Mouse (Mus musculus) lung, postnatal 0 days (tissue): ENCODE measurements around the gene Slc1a2. TPM values are rescaled to one million over a fixed set of nuclear protein-coding genes. Genes with fewer than 3 reads are reported as not detected.

Source experiments
- ATAC-seq: fragments of 200-750 bp; cut with Nextera tagmentation; 2 replicates; pipeline ENCODE4 v1.8.0; 2017; ENCODE audit warnings: moderate library complexity
- DNase-seq: peaks from one replicate; pipeline ENCODE4 v3.0.0-alpha.2; 2016; ENCODE audit warnings: low spot score
- H3K27ac ChIP-seq: fragments of 300-500 bp; sonication (generic); 2 replicates; pipeline ENCODE4 v1.5.1; 2014; ENCODE audit warnings: antibody characterized with exemption, mild to moderate bottlenecking, low read length, mixed read lengths
- H3K27me3 ChIP-seq: fragments of 300-500 bp; sonication (generic); replicated peaks from 2 replicates; pipeline ENCODE4 v1.6.1; 2014; ENCODE audit warnings: low read length, mixed read lengths; ENCODE audit not compliant: insufficient read depth
- H3K36me3 ChIP-seq: fragments of 300-500 bp; sonication (generic); 2 replicates; pipeline ENCODE4 v1.6.1; 2014; ENCODE audit warnings: low read length, mixed read lengths; ENCODE audit not compliant: insufficient read depth
- H3K4me1 ChIP-seq: fragments of 300-500 bp; sonication (generic); 2 replicates; pipeline ENCODE4 v1.6.1; 2014; ENCODE audit warnings: antibody characterized with exemption, low read depth, low read length, mixed read lengths; ENCODE audit not compliant: insufficient read depth
- H3K4me2 ChIP-seq: fragments of 300-500 bp; sonication (generic); replicated peaks from 2 replicates; pipeline ENCODE4 v1.6.1; 2014; ENCODE audit warnings: low read depth, mild to moderate bottlenecking, low read length, moderate library complexity, mixed read lengths
- H3K4me3 ChIP-seq: fragments of 300-500 bp; sonication (generic); 2 replicates; pipeline ENCODE4 v1.5.1; 2014; ENCODE audit warnings: low read depth, low read length
- H3K9ac ChIP-seq: fragments of 300-500 bp; sonication (generic); replicated peaks from 2 replicates; pipeline ENCODE4 v1.6.1; 2014; ENCODE audit warnings: low read depth, mild to moderate bottlenecking
- H3K9me3 ChIP-seq: fragments of 300-500 bp; sonication (generic); 2 replicates; pipeline ENCODE4 v1.6.1; 2016; ENCODE audit warnings: low read length, mixed read lengths
- CTCF ChIP-seq: IDR thresholded peaks from 2 replicates; pipeline ENCODE4 v1.5.1; 2016; ENCODE audit warnings: antibody characterized with exemption, mild to moderate bottlenecking
- EP300 ChIP-seq: IDR thresholded peaks from 2 replicates; pipeline ENCODE4 v1.6.1; 2016; ENCODE audit warnings: antibody characterized with exemption, mild to moderate bottlenecking, control low read depth
- WGBS: fragments of 180-500 bp; shearing (Covaris S2); extraction: QIAGEN DNeasy Blood & Tissue Kit; methylation state at CpG from one replicate; pipeline ENCODE4 v1.1.7; 2014; 5-methylcytosine and 5-hydroxymethylcytosine counted together
- polyA plus RNA-seq: library from polyadenylated mRNA; unstranded; fragments of >200 nt; fragmentation: Nextera tagmentation; extraction: Ambion mirVana; gene quantifications from 2 replicates; pipeline ENCODE4 v1.2.1, GENCODE M21; 2015

Slc1a2 gene
- polyA plus RNA-seq, 1 experiment from 2014 or later, result 0.87 TPM

- Histone ChIP-seq H3K4me2 (no peak overlapping the region), H3K4me3 (no peak overlapping the region), H3K9me3 (no peaks in the 10 kb centered on the region), H3K27me3 (no peaks in the 10 kb centered on the region), H3K27ac (no peak overlapping the region), H3K9ac (no peak overlapping the region), H3K36me3 (no peaks in the 10 kb centered on the region), H3K4me1 (no peaks in the 10 kb centered on the region)
- WGBS, result 69% methylated on average over 4 of the region's 4 CpGs
- no peak for TF ChIP-seq CTCF
- no peak for TF ChIP-seq EP300
- no peak for DNase-seq
- no peak for ATAC-seq
Measured at GRCm38 (mm10) chr2:102632361-102632760, 26.1 kb upstream of the Slc1a2 start.

DNA sequence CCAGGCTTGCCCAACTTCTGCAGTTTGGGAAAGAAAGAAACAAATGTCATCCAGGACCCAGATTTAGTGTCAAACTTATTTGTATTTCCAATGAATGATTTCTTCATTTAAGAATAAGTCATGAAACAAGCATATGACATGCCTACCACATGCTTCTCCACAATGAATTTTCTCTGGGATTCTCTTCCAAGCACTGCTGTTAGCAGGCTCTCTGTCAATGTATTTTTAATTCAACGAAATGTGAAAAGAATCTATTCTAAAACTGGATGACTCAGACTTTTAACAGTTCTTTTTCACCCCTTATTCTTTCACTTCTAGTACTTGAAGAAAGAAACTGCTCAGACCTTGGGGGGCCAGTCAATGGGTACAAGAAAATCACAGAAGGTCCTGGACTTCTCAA lies 24.4 kb upstream of the Slc1a2 start:
- DNase-seq, result no peak
- Histone ChIP-seq H3K27me3 (no peaks in the 10 kb centered on the region), H3K9me3 (no peaks in the 10 kb centered on the region), H3K36me3 (no peaks in the 10 kb centered on the region), H3K4me1 (no peaks in the 10 kb centered on the region), H3K4me3 (no peak overlapping the region), H3K9ac (no peak overlapping the region), H3K4me2 (no peak overlapping the region), H3K27ac (no peak overlapping the region)
- ATAC-seq, result no peak
- WGBS, result 89% methylated on average over 1 of the region's 1 CpGs
- no peak for TF ChIP-seq EP300
- TF ChIP-seq CTCF, result no peak

DNA sequence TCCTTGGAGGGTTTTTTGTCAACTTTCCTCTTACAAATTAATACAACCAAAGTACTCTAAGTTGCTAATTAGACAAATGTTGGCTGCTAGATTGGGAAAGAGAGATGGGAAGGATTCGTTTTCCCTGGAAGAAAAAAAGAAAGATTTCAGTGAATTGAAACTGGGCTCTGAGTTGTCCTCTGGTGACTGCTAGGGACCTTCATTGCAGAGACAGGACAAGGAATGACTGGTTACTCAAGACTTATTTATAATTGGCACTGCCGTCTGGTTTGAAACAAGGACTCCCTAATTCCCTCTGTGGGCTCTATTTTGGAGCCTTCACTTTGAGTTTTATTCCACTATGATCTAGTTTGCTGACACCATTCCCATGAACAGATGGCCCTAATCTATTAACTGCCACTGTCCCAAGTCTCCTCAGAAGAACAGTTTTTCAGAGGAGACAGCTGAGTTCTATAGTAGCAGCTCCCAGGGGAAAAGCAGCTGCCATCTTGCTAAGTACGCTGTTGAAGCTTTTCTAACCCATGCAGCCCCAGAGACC lies 22.9 kb upstream of the Slc1a2 start:
- DNase-seq (peak; percentile 17), ATAC-seq (0 out of 2 replicates have a peak, but pooled peaks have one; percentile 17)
- WGBS, result 63% methylated on average over 3 of the region's 3 CpGs
- Histone ChIP-seq H3K27ac (no peak overlapping the region), H3K4me2 (no peak overlapping the region), H3K36me3 (no peaks in the 10 kb centered on the region), H3K4me1 (no peaks in the 10 kb centered on the region), H3K9me3 (no peaks in the 10 kb centered on the region), H3K4me3 (no peak overlapping the region), H3K27me3 (no peaks in the 10 kb centered on the region), H3K9ac (no peak overlapping the region)
- TF ChIP-seq EP300 (no peak), CTCF (no peak)

DNA sequence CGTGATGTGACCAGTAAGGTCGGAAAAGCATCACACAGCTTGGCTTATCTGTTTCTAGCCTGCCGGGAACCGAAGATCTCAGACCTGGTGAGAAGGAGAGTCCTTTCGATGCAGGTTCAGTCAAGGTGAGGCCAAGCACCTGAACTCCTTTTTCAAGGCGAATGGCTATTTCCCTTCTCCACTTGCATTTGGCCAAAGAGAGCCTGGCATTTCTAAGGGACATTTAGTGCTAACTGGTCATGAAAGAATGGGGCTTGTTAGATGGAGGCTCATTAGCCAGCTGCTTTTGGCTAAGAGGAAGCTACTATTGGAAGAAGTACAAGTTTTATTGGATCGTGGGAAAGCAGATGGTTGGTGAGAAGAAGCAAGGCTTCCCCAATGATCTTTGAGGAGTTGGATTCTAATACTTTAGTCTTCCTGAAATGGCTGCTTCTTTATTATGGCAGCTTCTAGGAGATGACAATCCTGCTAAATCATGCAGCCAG lies 22.3 kb upstream of the Slc1a2 start:
- H3K27ac ChIP-seq, result no peak overlapping the region
- no peak overlapping the region for H3K4me3 ChIP-seq
- H3K9me3 ChIP-seq, result no peaks in the 10 kb centered on the region
- TF ChIP-seq EP300 (no peak), CTCF (no peak)
- DNase-seq (no peak), ATAC-seq (no peak)
- WGBS, result 87% methylated on average over 7 of the region's 7 CpGs
- no peak overlapping the region for H3K4me2 ChIP-seq
- H3K27me3 ChIP-seq, result no peaks in the 10 kb centered on the region
- H3K9ac ChIP-seq, result no peak overlapping the region
- no peaks in the 10 kb centered on the region for H3K4me1 ChIP-seq
- no peaks in the 10 kb centered on the region for H3K36me3 ChIP-seq

DNA sequence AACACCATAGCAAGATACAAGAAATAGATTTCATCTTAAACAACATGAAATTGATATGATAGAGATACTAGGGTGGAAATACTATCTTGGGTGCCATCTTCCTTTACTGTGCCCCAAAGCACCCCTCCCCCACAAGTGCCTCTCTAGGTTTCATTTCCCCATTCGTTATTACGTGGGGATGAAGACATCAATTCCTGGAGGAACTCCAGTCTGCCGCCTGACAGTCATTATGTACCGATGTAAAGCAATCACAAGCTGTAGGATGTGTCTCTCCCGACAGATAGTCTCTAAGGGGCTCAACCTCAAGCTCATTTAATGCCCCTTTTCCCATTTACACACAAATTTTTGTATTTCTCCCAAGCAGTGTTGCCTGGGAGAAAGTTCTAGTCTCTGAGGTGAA lies 20.3 kb upstream of the Slc1a2 start:
- no peak overlapping the region for H3K27ac ChIP-seq
- no peaks in the 10 kb centered on the region for H3K9me3 ChIP-seq
- ATAC-seq (no peak), DNase-seq (peak; percentile 14)
- 61% methylated on average over 5 of the region's 5 CpGs for WGBS
- H3K36me3 ChIP-seq, result no peaks in the 10 kb centered on the region
- H3K4me1 ChIP-seq, result no peaks in the 10 kb centered on the region
- H3K27me3 ChIP-seq, result no peaks in the 10 kb centered on the region
- no peak overlapping the region for H3K4me3 ChIP-seq
- no peak overlapping the region for H3K9ac ChIP-seq
- TF ChIP-seq CTCF, result no peak
- TF ChIP-seq EP300, result no peak
- no peak overlapping the region for H3K4me2 ChIP-seq

GRCm38 (mm10) chr2:102638690-102639089 lies 19.8 kb upstream of the Slc1a2 start:
- TF ChIP-seq CTCF, result no peak
- TF ChIP-seq EP300, result no peak
- DNase-seq (no peak), ATAC-seq (no peak)
- H3K36me3 ChIP-seq, result no peaks in the 10 kb centered on the region
- no peak overlapping the region for H3K4me2 ChIP-seq
- no peaks in the 10 kb centered on the region for H3K4me1 ChIP-seq
- H3K9ac ChIP-seq, result no peak overlapping the region
- H3K27me3 ChIP-seq, result no peaks in the 10 kb centered on the region
- no peak overlapping the region for H3K4me3 ChIP-seq
- H3K9me3 ChIP-seq, result no peaks in the 10 kb centered on the region
- WGBS, result 21% methylated on average over 2 of the region's 2 CpGs
- H3K27ac ChIP-seq, result no peak overlapping the region
